Mouse (Mus musculus) liver, embryonic 14.5 days (tissue): ENCODE measurements around the gene Gatad2b.

Source experiments
- CTCF ChIP-seq: IDR thresholded peaks from 2 replicates; pipeline ENCODE4 v1.5.1; 2016; ENCODE audit warnings: antibody characterized with exemption, low read depth, control low read depth
- EP300 ChIP-seq: IDR thresholded peaks from 2 replicates; pipeline ENCODE4 v1.6.1; 2016; ENCODE audit warnings: antibody characterized with exemption, low read depth

DNA sequence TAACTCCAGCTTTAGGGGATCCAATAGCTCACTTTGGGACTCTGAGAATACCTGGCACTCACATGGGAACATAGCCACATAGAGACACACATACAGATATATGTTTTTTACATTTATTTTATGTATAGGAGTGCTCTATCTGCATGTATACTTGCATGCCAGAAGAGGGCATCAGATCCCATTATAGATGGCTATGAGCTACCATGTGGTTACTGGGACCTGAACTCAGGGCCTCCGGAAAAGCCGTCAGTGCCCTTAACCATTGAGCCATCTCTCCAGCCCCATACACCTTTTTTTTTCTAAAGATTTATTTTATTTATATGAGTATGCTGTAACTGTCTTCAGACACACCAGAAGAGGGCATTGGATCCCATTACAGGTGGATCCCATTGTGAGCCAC is 8.8 kb upstream of the Gatad2b start:
- TF ChIP-seq CTCF (peak; percentile 29; the same call in 1 of the 2 replicates), EP300 (no peak)
